Mouse (Mus musculus) adrenal gland, postnatal 25 days (tissue): ENCODE measurements at regions not wholly inside any gene's neighbourhood (a gene's known extent, or its start where the extent isn't known, plus 50 kb on each side); places are given as distances from the start of the nearest gene placed in this dataset.

Experiments used
- DNase-seq: peaks from one replicate; pipeline ENCODE4 v3.0.0; 2021; ENCODE audit warnings: mixed read lengths

DNA sequence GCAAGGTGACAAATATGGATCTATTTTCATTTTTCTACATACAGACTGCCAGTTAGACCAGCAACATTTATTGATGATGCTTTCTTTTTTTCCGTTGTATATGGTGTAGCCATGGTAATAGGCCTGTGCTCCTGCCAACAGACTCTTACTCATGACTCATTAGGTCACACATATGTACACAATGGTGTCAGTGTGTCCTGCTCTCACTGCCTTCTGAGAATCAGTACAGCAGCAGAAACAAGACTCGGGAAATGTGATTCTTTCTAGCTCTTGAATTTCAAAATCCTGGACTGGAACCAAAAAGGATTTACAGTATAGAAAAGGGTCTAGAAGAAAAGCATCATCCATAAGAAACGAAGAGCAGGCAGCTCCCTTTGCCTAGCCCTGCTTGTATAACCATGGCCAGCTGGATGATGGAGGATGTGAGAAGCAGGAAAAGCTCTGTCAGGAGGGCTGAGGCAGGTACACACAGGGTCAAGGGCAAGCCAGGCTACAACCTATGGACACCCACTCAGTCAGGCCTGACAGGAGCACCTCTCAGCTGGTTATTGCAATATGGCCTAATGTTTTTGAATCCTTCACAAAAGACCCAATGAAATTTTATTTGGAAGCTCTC lies 132.2 kb downstream of the Tmem17 start:
- no peak for DNase-seq

DNA sequence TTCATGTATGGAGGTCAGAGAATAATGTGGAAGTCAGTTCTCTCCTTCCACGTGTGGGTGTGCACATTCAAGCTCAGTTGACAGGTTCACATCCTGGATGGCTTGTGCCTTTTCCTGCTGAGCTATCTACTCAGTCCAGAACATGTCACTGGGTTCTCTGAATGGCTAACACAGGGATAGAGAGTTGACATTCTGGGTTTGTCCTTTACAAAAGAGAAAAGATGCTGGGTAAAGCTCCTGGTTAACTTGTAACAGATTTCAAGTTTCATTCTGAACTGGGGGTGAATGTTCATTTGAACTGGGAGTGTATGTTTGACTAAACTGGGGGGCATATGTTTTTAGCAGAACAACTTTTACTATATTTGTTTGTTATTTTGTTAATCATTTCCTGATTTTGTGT lies 133.0 kb downstream of the Tmem17 start:
- DNase-seq: no peak

DNA sequence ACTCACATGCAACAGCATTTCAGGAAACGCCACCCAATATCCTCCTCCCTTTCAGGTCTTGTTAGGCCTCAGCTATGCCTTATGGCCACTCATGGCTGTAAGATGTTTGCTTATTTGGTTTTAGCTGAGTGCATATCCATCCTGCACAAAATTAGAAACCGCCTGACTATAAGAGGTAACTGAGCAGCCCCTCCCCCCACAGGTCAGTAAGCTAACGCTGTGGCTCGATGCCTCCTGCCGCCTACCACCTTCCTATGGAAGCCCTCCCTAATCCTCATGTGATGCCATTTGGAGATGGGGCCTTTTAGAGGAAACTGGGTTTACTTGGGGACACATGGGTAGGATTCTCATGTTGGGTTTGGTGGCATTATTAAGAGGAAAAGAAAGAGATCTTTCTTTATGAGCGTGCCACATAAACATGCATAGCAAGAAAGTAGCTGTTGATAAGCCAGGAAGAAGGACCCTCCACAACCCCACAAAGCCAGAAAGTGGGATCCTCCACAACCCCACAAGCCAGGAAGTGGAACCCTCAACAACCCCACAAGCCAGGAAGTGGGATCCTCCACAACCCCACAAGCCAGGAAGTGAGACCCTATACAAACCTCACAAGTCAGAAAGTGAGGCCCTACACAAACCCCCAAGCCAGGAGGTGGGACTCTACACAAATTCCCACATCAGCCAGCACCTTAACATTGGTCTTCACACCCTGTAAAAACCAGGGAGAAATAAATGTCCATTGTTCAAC lies 134.5 kb downstream of the Tmem17 start:
- DNase-seq: no peak

DNA sequence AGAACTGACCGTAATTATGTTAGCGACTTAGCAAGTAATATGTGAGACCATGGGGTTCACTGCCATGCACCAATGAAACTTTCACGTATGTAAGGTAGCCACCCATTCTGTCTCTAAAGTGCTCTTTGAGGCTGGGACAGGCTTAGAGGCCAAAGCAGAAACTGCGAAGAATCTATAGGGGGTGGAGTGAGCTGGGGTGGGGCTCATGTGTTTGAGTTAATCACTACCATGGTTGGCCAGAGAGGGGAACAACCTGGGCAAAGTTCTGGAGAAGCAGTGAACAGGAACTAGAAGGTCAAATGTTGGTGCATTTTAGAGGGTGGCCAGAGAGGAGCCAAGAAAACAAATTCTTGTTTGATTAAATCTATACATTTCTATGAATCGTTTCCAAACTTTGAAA lies 136.4 kb downstream of the Tmem17 start:
- DNase-seq: no peak

DNA sequence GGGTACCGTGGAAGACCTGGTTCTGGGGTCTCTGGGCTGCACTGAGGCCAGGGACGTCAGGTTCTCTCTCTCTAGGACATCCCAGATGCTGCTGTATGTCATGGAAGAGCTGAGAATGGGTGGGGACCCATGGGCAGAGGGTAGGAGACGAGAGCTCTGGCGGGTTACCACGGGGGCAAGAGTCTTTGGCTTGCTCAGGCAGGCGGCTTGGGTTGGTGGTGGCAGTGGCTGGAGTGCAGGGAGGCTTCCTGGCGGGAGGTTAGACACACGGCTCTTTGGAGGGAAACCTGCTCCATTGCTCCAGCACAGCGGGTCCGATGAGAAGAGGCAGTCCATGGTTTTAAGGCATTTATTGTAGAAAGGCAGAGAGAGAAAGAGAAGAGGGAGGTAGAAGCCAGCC lies 138.9 kb downstream of the Tmem17 start:
- DNase-seq: no peak

DNA sequence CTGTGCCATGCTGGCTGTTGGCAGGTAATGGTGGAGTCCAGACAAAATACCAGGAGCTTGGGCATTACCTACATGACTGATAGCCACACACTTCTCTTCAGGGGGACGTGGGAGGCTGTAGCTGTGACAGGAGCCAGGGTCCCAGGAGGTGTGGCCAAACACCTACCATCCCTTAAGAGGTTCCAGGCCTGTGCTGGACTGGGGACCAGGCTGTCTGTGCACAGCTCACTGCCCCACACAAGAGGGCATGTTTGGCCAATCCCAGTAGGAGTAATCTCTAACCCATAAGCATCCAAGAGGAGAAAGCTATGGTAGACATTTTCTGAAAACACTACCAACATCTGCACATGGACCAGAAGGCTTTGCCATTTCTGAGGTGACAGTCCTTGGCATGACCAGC lies 139.4 kb downstream of the Tmem17 start:
- no peak for DNase-seq

DNA sequence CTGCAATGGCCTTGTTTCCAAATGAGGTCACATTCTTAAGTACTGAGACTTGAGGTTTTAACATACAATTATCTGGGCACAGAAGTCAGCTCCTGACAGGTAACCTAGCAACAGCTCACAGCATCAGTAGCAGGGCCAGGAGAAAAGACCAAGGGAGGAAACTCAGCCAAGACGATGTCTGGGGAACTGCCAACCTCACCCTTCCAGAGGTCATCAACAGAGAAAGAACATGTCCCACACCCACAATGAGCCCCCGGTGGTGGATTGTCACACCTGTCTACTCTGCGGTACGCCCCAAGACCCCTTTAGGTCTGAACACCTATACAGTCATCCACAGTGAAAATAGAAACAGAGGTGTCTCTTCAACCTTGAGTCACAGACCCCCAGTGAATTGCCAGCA lies 140.0 kb downstream of the Tmem17 start:
- no peak for DNase-seq

DNA sequence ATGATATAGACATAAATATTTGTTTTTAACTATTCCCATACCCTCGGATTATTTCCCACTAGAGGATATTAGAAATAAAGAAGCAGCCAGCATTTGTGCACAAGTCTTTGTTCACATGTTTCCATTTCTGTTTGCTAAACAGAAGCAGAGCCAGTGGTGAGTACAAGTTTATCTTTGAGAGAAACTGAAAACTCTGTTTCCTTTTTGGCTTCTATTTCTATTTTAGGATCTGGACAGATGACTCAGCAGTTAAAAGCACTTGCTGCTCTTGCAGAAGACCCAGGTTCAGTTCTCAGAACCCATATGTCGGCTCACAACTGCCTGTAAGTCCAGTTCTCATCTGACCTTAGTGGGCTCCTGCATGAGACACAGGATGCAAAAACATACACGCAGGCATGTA lies 141.0 kb downstream of the Tmem17 start:
- DNase-seq: no peak

DNA sequence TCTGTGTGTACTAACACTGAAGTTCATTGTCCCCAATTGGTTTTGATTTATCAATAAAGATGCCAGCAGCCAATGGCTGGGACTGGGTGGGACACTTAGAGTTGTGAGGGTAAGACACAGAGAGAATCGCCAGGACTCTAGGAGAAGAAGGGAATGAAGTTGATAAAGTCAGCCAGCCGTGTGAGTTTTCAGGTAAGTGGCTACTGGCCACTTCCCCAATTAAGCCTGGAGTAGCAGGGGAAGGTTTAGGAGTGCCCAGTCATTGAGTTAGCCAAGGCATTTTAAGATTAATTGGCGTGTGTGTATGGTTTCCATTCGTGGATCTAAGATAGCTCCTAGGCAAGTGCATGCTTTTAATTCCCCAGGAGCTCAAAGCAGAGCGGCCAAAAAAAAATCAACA lies 141.5 kb downstream of the Tmem17 start:
- DNase-seq: no peak

DNA sequence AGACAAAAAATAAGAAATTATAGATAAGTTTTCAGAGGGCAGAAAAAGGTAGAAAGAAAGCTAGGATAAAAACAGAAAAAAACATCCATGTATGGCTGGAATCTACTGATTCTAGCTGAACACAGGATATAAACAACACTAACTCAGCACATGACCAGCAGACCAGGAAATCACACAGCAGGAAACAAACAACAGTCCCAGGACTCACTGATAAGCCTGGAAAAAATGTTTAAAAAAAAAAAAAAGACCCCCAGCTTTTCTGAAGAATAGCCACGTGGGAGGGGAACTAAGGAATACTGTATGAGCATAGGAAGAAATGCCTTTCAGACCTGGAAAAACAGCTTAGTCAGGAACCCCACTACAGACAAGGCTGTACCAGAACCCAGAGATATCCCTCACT lies 145.7 kb downstream of the Tmem17 start:
- DNase-seq: no peak

DNA sequence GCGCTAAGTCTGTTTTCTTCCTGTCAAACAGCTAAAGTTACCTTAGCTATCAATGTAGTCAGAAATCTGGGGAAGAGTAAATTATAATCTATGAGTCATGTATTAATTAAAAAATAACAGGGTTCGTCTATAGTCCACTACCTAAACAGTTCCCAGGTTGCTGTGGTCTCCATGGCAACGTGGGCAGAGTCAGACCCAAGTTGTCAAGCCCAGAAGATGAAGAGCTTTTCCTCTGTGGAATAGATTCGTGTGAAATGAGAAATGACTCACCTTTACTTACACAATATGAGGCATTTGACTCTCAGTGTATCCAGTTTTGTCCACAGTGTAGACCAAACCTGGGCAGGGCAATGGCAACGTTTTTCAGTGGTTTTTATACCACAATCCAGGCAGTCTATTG lies 149.2 kb downstream of the Tmem17 start:
- DNase-seq: no peak

DNA sequence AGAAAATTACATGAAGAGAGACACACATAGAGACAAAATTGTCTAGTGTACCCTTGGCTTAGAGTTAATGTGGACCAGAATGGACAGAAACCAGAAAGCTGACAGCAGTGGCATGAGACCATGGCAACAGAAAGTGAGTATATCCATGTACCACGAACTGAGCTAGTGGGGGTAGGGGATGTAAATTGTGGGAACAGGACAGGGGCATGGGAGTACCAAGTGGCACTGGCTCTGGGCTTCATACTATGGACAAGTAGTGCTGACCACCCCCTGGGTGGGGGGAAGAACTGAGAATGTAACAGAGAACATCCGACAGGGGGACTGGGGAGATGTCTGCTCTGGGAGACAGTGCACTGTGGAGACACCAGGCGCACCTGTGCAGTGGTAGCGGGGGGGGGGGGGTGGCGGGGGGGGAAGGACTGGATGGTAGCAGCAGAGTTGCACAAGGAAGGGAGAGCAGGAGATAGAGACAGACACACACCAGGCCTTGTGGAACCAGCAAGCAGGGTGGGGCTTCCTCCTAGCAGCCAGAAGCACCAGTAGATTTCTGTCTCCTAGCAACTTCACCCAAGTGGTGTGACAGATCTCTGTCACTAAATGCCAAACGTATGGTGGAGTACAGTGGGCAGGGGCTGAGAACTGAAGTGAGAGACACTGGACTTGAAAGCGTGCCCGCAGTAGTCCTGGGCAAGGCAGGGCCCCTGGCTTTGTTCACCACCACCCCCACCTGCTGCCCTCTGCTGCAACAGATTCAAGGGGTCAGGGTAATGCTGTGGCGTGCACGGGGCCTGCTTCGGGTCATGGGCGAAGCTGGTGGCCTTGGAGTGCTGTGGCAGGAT lies 150.0 kb downstream of the Tmem17 start:
- peak; percentile 24 for DNase-seq

DNA sequence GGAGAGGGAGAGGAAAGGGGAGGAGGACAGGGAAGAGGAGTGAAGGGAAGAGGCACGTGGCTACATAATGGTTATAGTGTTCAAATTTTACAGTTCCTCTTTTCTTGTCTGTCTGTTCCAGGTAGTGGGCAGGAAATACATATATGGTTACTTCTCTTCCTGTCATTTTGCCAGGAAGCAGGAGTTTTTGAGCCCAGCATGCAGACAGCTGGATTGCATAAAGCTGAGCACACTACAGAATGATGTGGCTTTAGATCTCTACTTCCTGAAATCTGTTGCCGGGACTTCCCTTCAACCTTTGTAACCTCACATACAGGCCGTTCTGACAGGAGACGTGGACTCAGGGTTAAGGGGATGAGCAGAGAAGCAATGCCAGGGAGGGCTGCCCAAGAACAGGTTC lies 154.1 kb downstream of the Tmem17 start:
- DNase-seq: no peak

DNA sequence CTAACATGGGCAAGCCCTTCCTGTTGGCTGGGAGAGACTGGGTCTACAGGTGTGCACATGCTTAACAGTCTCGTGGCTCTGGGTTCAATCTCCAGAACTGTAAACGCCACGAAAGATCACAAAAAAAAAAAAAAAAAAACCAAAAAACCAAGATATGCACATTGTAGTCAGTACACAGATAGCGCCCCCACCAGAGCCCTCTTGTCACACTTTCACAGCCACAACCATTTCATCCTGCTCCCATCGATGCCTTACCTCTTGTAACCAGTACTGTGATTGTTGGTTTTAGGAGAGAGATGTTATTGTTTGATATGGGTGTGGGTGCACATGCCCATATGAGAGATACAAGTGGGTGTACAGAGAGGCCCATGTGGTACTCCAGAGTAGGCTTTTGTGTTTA lies 154.5 kb downstream of the Tmem17 start:
- no peak for DNase-seq

DNA sequence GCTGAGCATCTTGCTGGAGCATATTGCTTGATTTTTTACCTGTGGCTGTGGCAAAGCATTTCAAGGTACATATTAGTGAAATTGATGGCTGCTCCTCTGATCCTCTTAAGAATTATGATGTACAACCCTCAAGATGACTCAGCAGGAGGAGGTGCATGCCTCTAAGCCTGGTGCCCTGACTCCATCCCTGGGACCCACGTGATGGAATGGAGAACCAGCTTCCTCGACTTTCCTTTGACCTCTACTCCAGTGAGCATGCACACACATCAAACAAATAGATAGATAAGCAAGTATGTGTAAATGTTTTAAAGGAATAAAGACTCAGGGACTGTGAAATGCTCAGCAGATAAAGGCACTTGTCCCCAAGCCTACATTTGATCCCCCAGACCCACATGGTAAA lies 156.3 kb downstream of the Tmem17 start:
- DNase-seq: no peak

DNA sequence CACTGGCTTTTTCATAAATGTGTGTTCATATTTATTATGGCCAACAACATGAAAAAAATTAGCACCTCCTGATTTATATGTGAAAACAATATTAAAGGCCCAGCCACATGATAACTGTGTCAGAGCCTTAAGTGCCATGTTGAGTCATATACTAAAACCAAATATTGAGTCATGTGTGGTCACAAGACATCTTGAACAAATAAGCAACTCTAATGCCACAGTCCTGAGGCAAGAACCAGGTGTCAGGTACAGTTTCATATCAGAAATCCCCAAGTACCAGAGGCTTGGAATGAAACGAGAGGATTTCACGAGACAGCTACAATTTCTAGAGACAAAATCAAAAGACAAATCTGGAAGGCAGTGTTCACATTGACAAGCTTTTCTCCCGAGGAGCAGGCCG lies 157.4 kb downstream of the Tmem17 start:
- DNase-seq: no peak

DNA sequence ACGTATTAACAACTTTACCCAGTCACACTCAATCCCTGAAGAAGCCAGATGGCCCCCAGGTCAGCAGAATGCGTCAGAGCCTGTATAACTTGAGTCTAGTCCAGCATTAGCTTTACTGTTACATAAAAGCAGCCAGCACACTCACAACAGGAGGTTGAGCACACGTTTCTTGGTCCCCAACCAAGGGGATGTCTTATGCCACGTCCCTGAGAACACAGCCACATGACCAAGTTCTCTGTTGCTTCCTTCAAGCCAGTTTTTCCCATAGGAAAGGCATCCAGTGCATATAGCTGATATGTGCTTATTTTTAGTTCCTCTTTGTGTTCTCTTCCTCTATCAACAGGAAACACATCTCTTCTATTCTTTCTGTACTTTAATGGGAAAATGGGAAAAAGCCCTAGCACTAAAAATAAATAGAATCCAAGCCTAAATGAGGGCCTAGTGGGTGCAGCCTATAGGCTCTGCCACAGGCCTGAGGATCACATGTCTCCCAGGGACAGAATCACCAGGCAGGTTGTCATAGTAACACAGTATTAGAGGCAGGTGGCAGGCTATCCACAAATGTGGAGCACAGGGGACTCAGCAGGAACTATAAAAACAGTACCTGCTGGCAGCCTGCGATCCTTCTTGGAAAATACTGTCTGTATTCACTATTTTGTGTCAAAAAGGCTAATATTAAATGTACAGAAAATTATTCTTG lies 160.1 kb downstream of the Tmem17 start:
- DNase-seq: no peak

DNA sequence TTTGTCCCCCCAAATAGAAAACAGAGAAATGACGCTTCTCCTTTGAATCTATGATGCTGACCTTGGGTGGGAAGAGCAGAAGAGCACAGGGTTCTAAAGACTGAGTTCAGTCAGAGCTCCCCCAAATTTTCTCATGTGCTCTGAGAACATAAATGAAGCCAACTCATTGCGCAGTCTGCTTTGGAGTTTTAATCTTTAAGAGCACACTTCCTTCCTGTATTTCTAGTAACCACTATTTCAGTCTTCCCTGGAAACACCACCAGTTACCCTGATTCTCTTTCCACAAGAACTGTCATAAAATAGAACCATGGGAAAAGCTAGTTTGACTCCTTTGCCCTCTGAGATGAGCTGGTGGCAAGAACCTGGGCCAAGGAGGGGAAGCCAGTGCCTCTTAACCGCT lies 163.2 kb downstream of the Tmem17 start:
- no peak for DNase-seq

DNA sequence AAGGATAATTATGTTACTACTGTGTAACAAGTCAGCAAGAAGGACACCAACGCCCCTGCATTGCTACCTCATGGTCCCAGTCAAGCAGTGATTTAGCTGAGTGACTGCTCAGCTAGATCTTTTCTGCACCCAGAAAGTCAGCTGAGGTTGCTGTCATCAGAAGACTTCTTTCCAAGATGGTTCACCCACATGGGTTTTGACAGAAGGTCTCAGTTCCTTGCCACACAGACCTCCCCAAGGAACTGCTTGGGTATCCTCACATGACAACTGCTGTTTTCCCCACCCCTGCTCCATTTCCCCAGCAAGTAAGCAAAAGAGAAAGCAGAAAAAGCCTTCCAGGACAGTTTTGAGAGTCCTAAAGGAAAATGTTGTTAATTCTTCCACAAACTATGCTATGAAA lies 163.9 kb downstream of the Tmem17 start:
- DNase-seq: no peak

DNA sequence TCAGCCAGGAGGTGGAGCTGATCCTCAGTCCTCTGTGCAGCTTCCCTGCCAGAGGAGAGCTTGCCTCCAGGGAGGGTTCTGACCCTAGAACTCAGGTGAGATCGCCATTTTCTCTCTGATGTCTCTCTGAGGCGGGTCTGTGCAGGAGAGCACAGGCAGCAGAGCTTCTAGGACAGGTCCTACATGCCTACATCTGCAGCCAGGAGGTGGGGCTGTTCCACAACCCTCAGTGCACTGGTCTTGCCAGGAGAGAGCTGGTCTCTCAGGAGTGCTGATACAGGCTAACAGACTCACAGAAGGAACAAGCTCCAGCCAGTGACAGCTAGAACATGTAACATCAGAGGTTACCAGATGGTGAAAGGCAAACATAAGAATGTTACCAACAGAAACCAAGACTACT lies 165.4 kb downstream of the Tmem17 start:
- DNase-seq: peak; percentile 61

DNA sequence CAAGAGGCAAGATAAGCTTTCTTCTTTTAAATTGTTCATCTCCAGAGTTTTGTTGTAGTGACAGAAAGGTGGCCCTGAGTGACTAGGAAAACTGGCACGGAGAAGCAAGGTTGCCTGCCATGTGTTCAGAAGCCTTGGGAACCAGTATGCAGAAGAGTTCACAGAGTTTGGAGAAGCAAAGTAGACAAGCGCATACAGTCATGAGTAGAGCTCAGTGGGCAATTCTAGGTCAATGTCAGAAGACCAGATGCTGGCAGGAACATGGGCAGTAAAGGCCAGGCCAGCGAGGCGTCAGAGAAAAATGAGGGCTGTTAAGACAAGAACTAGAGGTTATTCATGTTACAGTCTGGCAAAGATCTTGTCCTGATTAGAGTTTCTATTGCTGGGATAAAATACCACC lies 172.7 kb downstream of the Tmem17 start:
- DNase-seq: peak; percentile 31

DNA sequence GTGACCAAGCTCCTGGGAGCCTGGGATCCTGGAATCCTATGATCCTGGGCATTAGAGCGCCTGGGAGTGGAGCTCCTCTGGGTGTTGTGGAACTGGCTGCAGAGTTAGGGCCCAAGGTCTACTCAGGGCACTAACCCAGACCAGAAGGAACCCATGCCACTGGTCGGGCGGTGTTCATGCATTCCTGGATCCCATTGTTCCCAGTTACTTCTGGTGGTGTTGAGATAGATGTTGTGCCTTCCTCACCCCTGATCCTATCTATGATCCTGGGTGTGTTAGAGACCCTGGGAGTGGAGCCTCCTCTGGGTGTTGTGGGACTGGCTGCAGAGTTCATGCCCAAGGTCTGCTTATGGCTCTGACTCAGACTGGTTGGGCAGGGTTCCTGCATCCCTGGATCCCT lies 169.9 kb downstream of the B3gnt2 start:
- no peak for DNase-seq

DNA sequence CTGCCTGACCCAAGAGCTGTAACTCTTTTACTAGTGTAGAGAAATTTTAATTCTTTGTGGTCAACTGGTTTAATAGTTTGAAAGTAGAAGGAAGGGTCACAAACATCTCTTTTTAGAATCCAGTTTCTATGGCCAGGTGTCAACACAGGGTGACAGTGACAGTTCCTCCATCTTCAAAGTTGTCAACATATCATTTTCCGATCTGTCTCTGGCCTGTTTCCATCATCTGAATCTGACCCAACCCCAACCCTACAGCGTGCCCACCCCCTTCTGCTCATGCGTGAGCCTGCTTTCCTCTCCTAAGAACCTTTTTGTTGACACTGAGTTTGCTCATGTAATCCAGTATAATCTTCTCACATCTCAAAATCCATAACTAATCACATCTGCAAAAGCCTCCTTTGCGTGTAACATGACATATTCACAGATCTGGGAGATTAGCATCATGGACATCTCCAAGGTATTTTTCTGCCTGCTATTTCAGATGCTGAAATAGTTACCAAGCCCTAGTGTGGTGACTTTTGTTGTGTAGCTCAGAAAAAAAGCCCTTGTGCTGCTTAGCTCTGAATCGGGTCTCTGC lies 168.4 kb downstream of the B3gnt2 start:
- DNase-seq: no peak
